Mouse (Mus musculus): ENCODE data around the gene Zbtb46. TPM values are rescaled to one million over a fixed set of nuclear protein-coding genes. Genes with fewer than 3 reads are reported as not detected.

The Zbtb46 gene
- polyA plus RNA-seq, 1 experiment, result 4.8 TPM

GRCm38 (mm10) chr2:181380251-181380650 lies 79.0 kb downstream of the Zbtb46 start:
- DNase-seq, result no peak
- H3K4me1 ChIP-seq (replicated peaks; ENCODE audit: control insufficient read depth, insufficient read depth, low read length), result peaks cover 16% of the 10 kb centered on the region
- no peak for TF ChIP-seq CTCF (IDR thresholded peaks at IDR 0.05; ENCODE audit: borderline replicate concordance, control insufficient read depth, extremely low read depth, insufficient read depth, low read length, poor library complexity)
- no peak for TF ChIP-seq POLR2A (IDR thresholded peaks at IDR 0.05; ENCODE audit: control insufficient read depth, extremely low read depth, insufficient read depth, low read length, poor library complexity)
- H3K36me3 ChIP-seq (ENCODE audit: control insufficient read depth, insufficient read depth, low read length), result peaks cover 30% of the 10 kb centered on the region
- 85% methylated on average over 5 of the region's 5 CpGs for WGBS
- no peak overlapping the region for H3K4me3 ChIP-seq (ENCODE audit: control insufficient read depth, insufficient read depth, low read length)
- H3K27me3 ChIP-seq (ENCODE audit: control insufficient read depth, insufficient read depth, low read length), result no peaks in the 10 kb centered on the region
- H3K27ac ChIP-seq (ENCODE audit: control insufficient read depth, insufficient read depth, low read length), result no peak overlapping the region

- no peaks in the 10 kb centered on the region for H3K27me3 ChIP-seq (ENCODE audit: control insufficient read depth, insufficient read depth, low read length)
- peaks cover 16% of the 10 kb centered on the region for H3K4me1 ChIP-seq (replicated peaks; ENCODE audit: control insufficient read depth, insufficient read depth, low read length)
- no peak within 1 kb of the TSS for H3K4me3 ChIP-seq (ENCODE audit: control insufficient read depth, insufficient read depth, low read length)
- 99% methylated on average over 12 of the region's 12 CpGs for WGBS
- DNase-seq, result no peak
- H3K36me3 ChIP-seq (ENCODE audit: control insufficient read depth, insufficient read depth, low read length), result peaks cover 29% of the 10 kb centered on the region
- TF ChIP-seq CTCF (IDR thresholded peaks at IDR 0.05; ENCODE audit: borderline replicate concordance, control insufficient read depth, extremely low read depth, insufficient read depth, low read length, poor library complexity) (no peak), POLR2A (IDR thresholded peaks at IDR 0.05; ENCODE audit: control insufficient read depth, extremely low read depth, insufficient read depth, low read length, poor library complexity) (no peak)
- no peak within 1 kb of the TSS for H3K27ac ChIP-seq (ENCODE audit: control insufficient read depth, insufficient read depth, low read length)
These were observed 79.4 kb downstream of the Zbtb46 start, which contains the start of gene Lime1 for GRCm38 (mm10) chr2:181379778-181380177. Gene Lime1, plus strand, starts transcription at chr2:181380078.

GRCm38 (mm10) chr2:181378701-181379100 lies 80.5 kb downstream of the Zbtb46 start:
- Histone ChIP-seq H3K27ac (ENCODE audit: control insufficient read depth, insufficient read depth, low read length) (peak overlapping the region; percentile 56; the same call in 1 of the 2 replicates), H3K36me3 (ENCODE audit: control insufficient read depth, insufficient read depth, low read length) (peaks cover 26% of the 10 kb centered on the region), H3K4me1 (replicated peaks; ENCODE audit: control insufficient read depth, insufficient read depth, low read length) (peaks cover 16% of the 10 kb centered on the region), H3K27me3 (ENCODE audit: control insufficient read depth, insufficient read depth, low read length) (no peaks in the 10 kb centered on the region), H3K4me3 (ENCODE audit: control insufficient read depth, insufficient read depth, low read length) (no peak overlapping the region)
- no peak for DNase-seq
- WGBS, result 94% methylated on average over 5 of the region's 5 CpGs
- TF ChIP-seq CTCF (IDR thresholded peaks at IDR 0.05; ENCODE audit: borderline replicate concordance, control insufficient read depth, extremely low read depth, insufficient read depth, low read length, poor library complexity) (no peak), POLR2A (IDR thresholded peaks at IDR 0.05; ENCODE audit: control insufficient read depth, extremely low read depth, insufficient read depth, low read length, poor library complexity) (no peak)

GRCm38 (mm10) chr2:181377230-181377629 lies 82.0 kb downstream of the Zbtb46 start:
- no peak for DNase-seq
- TF ChIP-seq CTCF (IDR thresholded peaks at IDR 0.05; ENCODE audit: borderline replicate concordance, control insufficient read depth, extremely low read depth, insufficient read depth, low read length, poor library complexity), result no peak
- no peak for TF ChIP-seq POLR2A (IDR thresholded peaks at IDR 0.05; ENCODE audit: control insufficient read depth, extremely low read depth, insufficient read depth, low read length, poor library complexity)
- Histone ChIP-seq H3K27me3 (ENCODE audit: control insufficient read depth, insufficient read depth, low read length) (no peaks in the 10 kb centered on the region), H3K4me3 (ENCODE audit: control insufficient read depth, insufficient read depth, low read length) (no peak overlapping the region), H3K27ac (ENCODE audit: control insufficient read depth, insufficient read depth, low read length) (peak overlapping the region; percentile 64), H3K36me3 (ENCODE audit: control insufficient read depth, insufficient read depth, low read length) (peaks cover 18% of the 10 kb centered on the region), H3K4me1 (replicated peaks; ENCODE audit: control insufficient read depth, insufficient read depth, low read length) (peaks cover 16% of the 10 kb centered on the region)
- 11% methylated on average over 2 of the region's 2 CpGs for whole genome bisulfite sequencing

- Histone ChIP-seq H3K4me1 (replicated peaks; ENCODE audit: control insufficient read depth, insufficient read depth, low read length) (peaks cover 10% of the 10 kb centered on the region; the same call in 1 of the 2 replicates), H3K27me3 (ENCODE audit: control insufficient read depth, insufficient read depth, low read length) (no peaks in the 10 kb centered on the region), H3K27ac (ENCODE audit: control insufficient read depth, insufficient read depth, low read length) (no peak overlapping the region), H3K4me3 (ENCODE audit: control insufficient read depth, insufficient read depth, low read length) (no peak overlapping the region), H3K36me3 (ENCODE audit: control insufficient read depth, insufficient read depth, low read length) (peaks cover 18% of the 10 kb centered on the region)
- no peak for TF ChIP-seq CTCF (IDR thresholded peaks at IDR 0.05; ENCODE audit: borderline replicate concordance, control insufficient read depth, extremely low read depth, insufficient read depth, low read length, poor library complexity)
- no peak for TF ChIP-seq POLR2A (IDR thresholded peaks at IDR 0.05; ENCODE audit: control insufficient read depth, extremely low read depth, insufficient read depth, low read length, poor library complexity)
- WGBS, result 93% methylated on average over 2 of the region's 2 CpGs
- DNase-seq, result peak; percentile 44
These were observed 83.4 kb downstream of the Zbtb46 start for GRCm38 (mm10) chr2:181375787-181376186.

GRCm38 (mm10) chr2:181370001-181370400 lies 89.2 kb downstream of the Zbtb46 start:
- WGBS, result 97% methylated on average over 5 of the region's 5 CpGs
- TF ChIP-seq POLR2A (IDR thresholded peaks at IDR 0.05; ENCODE audit: control insufficient read depth, extremely low read depth, insufficient read depth, low read length, poor library complexity) (no peak), CTCF (IDR thresholded peaks at IDR 0.05; ENCODE audit: borderline replicate concordance, control insufficient read depth, extremely low read depth, insufficient read depth, low read length, poor library complexity) (no peak)
- no peak overlapping the region for H3K4me3 ChIP-seq (ENCODE audit: control insufficient read depth, insufficient read depth, low read length)

GRCm38 (mm10) chr2:181365655-181366075 lies 93.6 kb downstream of the Zbtb46 start:
- H3K36me3 ChIP-seq (ENCODE audit: control insufficient read depth, insufficient read depth, low read length), result peaks cover 11% of the 10 kb centered on the region
- H3K4me3 ChIP-seq (ENCODE audit: control insufficient read depth, insufficient read depth, low read length), result peak overlapping the region; percentile 84
- DNase-seq, result peak; percentile 42
- peaks cover 10% of the 10 kb centered on the region for H3K4me1 ChIP-seq (replicated peaks; ENCODE audit: control insufficient read depth, insufficient read depth, low read length)
- H3K27ac ChIP-seq (ENCODE audit: control insufficient read depth, insufficient read depth, low read length), result peak overlapping the region; percentile 30
- TF ChIP-seq CTCF (IDR thresholded peaks at IDR 0.05; ENCODE audit: borderline replicate concordance, control insufficient read depth, extremely low read depth, insufficient read depth, low read length, poor library complexity) (0 out of 2 replicates have a peak, but pooled peaks have one; percentile 32), POLR2A (IDR thresholded peaks at IDR 0.05; ENCODE audit: control insufficient read depth, extremely low read depth, insufficient read depth, low read length, poor library complexity) (no peak)
- H3K27me3 ChIP-seq (ENCODE audit: control insufficient read depth, insufficient read depth, low read length), result no peaks in the 10 kb centered on the region
- WGBS, result under 1% methylated on average over 20 of the region's 20 CpGs

More at GRCm38 (mm10) chr2:181370001-181370400, 89.2 kb downstream of the Zbtb46 start:
- no peaks in the 10 kb centered on the region for H3K36me3 ChIP-seq (ENCODE audit: control insufficient read depth, insufficient read depth, low read length)
- H3K27ac ChIP-seq (ENCODE audit: control insufficient read depth, insufficient read depth, low read length), result no peak overlapping the region
- no peak for DNase-seq
- H3K4me1 ChIP-seq (replicated peaks; ENCODE audit: control insufficient read depth, insufficient read depth, low read length), result peaks cover 6% of the 10 kb centered on the region
- H3K27me3 ChIP-seq (ENCODE audit: control insufficient read depth, insufficient read depth, low read length), result no peaks in the 10 kb centered on the region

Measured in thymus, adult 2 months (tissue).